Mouse (Mus musculus): Measurements from ENCODE around the gene Syce2. TPM values are rescaled to one million over a fixed set of nuclear protein-coding genes. Genes with fewer than 3 reads are reported as not detected.
A peak's percentile ranks its signal among the peaks of the same experiment; 100 is the strongest.

Syce2 gene
- polyA plus RNA-seq, 1 experiment from 2014 or later = 94.8 TPM

GRCm38 (mm10) chr8:84872309-84872965 is 526 bp downstream of the Syce2 start:
- Histone ChIP-seq H3K27ac (ENCODE audit: low read depth) (no peak overlapping the region), H3K27me3 (ENCODE audit: insufficient read depth, low read length) (no peaks in the 10 kb centered on the region), H3K4me1 (ENCODE audit: insufficient read depth) (peaks cover 8% of the 10 kb centered on the region), H3K4me3 (ENCODE audit: low read depth, low read length) (peak overlapping the region; percentile 49), H3K36me3 (ENCODE audit: insufficient read depth) (peaks cover 25% of the 10 kb centered on the region), H3K9me3 (ENCODE audit: low read depth, low read length) (no peaks in the 10 kb centered on the region), H3K4me2 (peak overlapping the region; percentile 99), H3K9ac (peak overlapping the region; percentile 61)
- ATAC-seq (ENCODE audit: insufficient read depth) (peak; percentile 76), DNase-seq (peak; percentile 61)
- 2% methylated on average over 54 of the region's 54 CpGs for WGBS
- no peak for TF ChIP-seq CTCF (IDR thresholded peaks at IDR 0.05; ENCODE audit: low read depth)

GRCm38 (mm10) chr8:84873016-84873415 is 1.1 kb downstream of the Syce2 start:
- Histone ChIP-seq H3K4me1 (ENCODE audit: insufficient read depth) (peaks cover 8% of the 10 kb centered on the region), H3K9me3 (ENCODE audit: low read depth, low read length) (no peaks in the 10 kb centered on the region), H3K27me3 (ENCODE audit: insufficient read depth, low read length) (no peaks in the 10 kb centered on the region), H3K9ac (peak overlapping the region; percentile 61; the same call in 1 of the 2 replicates), H3K27ac (ENCODE audit: low read depth) (no peak overlapping the region), H3K4me2 (peak overlapping the region; percentile 99), H3K36me3 (ENCODE audit: insufficient read depth) (peaks cover 19% of the 10 kb centered on the region), H3K4me3 (ENCODE audit: low read depth, low read length) (peak overlapping the region; percentile 49)
- TF ChIP-seq CTCF (IDR thresholded peaks at IDR 0.05; ENCODE audit: low read depth) = no peak
- no peak for ATAC-seq (ENCODE audit: insufficient read depth)
- peak; percentile 45 for DNase-seq
- WGBS = 53% methylated on average over 4 of the region's 4 CpGs

GRCm38 (mm10) chr8:84874339-84874738 is 2.4 kb downstream of the Syce2 start:
- H3K4me2 ChIP-seq = no peak overlapping the region
- ATAC-seq (ENCODE audit: insufficient read depth) (no peak), DNase-seq (no peak)
- H3K36me3 ChIP-seq (ENCODE audit: insufficient read depth) = peaks cover 6% of the 10 kb centered on the region; the same call in 1 of the 2 replicates
- H3K27me3 ChIP-seq (ENCODE audit: insufficient read depth, low read length) = no peaks in the 10 kb centered on the region
- H3K9ac ChIP-seq = no peak overlapping the region
- no peak overlapping the region for H3K4me3 ChIP-seq (ENCODE audit: low read depth, low read length)
- no peak for TF ChIP-seq CTCF (IDR thresholded peaks at IDR 0.05; ENCODE audit: low read depth)
- 76% methylated on average over 3 of the region's 3 CpGs for WGBS
- no peaks in the 10 kb centered on the region for H3K9me3 ChIP-seq (ENCODE audit: low read depth, low read length)
- no peak overlapping the region for H3K27ac ChIP-seq (ENCODE audit: low read depth)
- peaks cover 8% of the 10 kb centered on the region for H3K4me1 ChIP-seq (ENCODE audit: insufficient read depth)

DNA sequence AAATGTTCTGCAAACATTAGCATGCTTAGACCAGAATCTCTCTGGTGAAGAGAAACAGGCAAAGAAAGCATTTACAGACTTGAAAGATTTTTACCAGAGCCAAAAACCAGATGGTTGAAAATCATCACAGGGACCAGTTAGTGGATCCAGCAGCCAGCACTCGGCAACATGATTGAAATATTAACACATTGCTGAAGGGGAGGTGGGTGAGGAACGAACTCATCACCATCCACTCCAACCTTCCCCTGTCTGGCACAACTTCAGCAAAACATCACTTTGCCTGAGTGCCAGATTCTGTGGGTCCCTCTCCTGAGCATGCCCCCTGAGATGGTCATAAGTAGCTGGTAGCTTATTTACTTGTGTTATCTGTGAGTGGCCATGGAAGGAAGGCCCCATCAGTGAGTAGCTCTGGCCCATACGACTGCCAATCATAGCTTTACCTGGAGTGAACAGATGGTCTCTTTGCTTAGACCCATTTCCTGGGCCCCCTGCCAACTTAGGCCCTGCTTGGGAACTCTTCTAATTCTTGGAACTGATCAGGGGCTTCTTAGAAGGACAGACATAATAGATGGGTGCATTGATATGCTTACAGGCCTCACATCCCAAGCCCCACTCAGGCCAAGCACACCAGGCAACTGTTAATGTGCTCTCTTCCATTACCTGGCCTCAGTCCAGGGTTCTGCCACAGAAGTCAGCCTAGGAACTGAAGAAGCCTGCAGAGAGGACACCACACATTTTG is 5.6 kb downstream of the Syce2 start:
- no peaks in the 10 kb centered on the region for H3K27me3 ChIP-seq (ENCODE audit: insufficient read depth, low read length)
- no peak overlapping the region for H3K4me3 ChIP-seq (ENCODE audit: low read depth, low read length)
- no peak for ATAC-seq (ENCODE audit: insufficient read depth)
- no peaks in the 10 kb centered on the region for H3K9me3 ChIP-seq (ENCODE audit: low read depth, low read length)
- no peak overlapping the region for H3K9ac ChIP-seq
- H3K4me1 ChIP-seq (ENCODE audit: insufficient read depth) = peaks cover 3% of the 10 kb centered on the region
- 68% methylated on average over 3 of the region's 3 CpGs for WGBS
- no peak overlapping the region for H3K4me2 ChIP-seq
- TF ChIP-seq CTCF (IDR thresholded peaks at IDR 0.05; ENCODE audit: low read depth) = no peak
- DNase-seq = no peak
- no peak overlapping the region for H3K27ac ChIP-seq (ENCODE audit: low read depth)
- no peaks in the 10 kb centered on the region for H3K36me3 ChIP-seq (ENCODE audit: insufficient read depth)

- DNase-seq = no peak
- Histone ChIP-seq H3K27ac (ENCODE audit: low read depth) (no peak overlapping the region), H3K27me3 (ENCODE audit: insufficient read depth, low read length) (no peaks in the 10 kb centered on the region), H3K9ac (no peak overlapping the region), H3K36me3 (ENCODE audit: insufficient read depth) (no peaks in the 10 kb centered on the region), H3K4me3 (ENCODE audit: low read depth, low read length) (no peak overlapping the region), H3K9me3 (ENCODE audit: low read depth, low read length) (no peaks in the 10 kb centered on the region), H3K4me1 (ENCODE audit: insufficient read depth) (no peaks in the 10 kb centered on the region), H3K4me2 (no peak overlapping the region)
- 57% methylated on average over 1 of the region's 1 CpGs for WGBS
- no peak for ATAC-seq (ENCODE audit: insufficient read depth)
- TF ChIP-seq CTCF (IDR thresholded peaks at IDR 0.05; ENCODE audit: low read depth) = no peak
These were observed 7.0 kb downstream of the Syce2 start for GRCm38 (mm10) chr8:84878915-84879314.

DNA sequence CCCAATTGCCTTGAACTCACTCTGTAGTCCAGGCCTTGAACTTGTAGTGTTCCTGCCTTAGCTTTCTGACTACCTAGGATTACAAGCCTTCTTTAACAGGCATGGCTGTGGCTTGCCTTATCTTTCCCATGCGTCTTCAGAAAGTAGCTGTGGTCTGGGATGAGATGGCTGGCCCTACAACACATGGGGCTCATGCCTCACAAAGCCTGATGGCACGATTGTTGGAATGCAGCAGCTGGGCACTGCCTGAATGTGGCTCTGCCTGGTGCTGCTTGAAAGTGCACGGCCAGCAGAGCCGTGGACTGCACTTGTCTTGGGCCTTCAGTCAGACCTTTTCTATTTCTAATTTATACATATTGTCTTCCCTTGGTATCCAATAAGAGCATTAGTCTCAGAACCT is 12.8 kb downstream of the Syce2 start:
- Histone ChIP-seq H3K4me2 (no peak overlapping the region), H3K4me3 (ENCODE audit: low read depth, low read length) (no peak overlapping the region), H3K4me1 (ENCODE audit: insufficient read depth) (no peaks in the 10 kb centered on the region), H3K9me3 (ENCODE audit: low read depth, low read length) (no peaks in the 10 kb centered on the region), H3K27me3 (ENCODE audit: insufficient read depth, low read length) (no peaks in the 10 kb centered on the region), H3K36me3 (ENCODE audit: insufficient read depth) (peaks cover 34% of the 10 kb centered on the region), H3K27ac (ENCODE audit: low read depth) (no peak overlapping the region), H3K9ac (no peak overlapping the region)
- TF ChIP-seq CTCF (IDR thresholded peaks at IDR 0.05; ENCODE audit: low read depth) = no peak
- no peak for DNase-seq
- no peak for ATAC-seq (ENCODE audit: insufficient read depth)
- WGBS = 84% methylated on average over 4 of the region's 4 CpGs

DNA sequence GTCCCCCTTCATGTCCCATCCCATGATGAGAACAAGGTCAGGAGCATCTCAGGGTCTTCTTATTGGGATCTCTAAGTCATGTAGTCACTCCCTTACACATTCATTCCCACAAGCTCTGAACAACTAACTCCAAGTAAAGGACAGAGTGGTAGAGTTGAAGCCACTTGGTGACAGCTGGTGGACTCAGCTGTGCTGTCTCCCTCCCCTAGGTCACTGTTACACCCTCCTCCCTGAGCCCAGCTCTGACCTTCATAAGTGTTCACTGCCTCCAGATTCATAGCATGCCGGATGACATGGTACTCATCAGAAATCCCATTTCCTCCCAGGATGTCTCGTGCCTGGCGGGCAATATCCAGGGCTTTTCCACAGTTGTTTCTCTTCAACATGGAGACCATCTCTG is 16.4 kb downstream of the Syce2 start:
- WGBS = 88% methylated on average over 3 of the region's 3 CpGs
- DNase-seq (no peak), ATAC-seq (ENCODE audit: insufficient read depth) (no peak)
- Histone ChIP-seq H3K27ac (ENCODE audit: low read depth) (no peak overlapping the region), H3K9me3 (ENCODE audit: low read depth, low read length) (no peaks in the 10 kb centered on the region), H3K27me3 (ENCODE audit: insufficient read depth, low read length) (no peaks in the 10 kb centered on the region), H3K9ac (no peak overlapping the region), H3K36me3 (ENCODE audit: insufficient read depth) (peaks cover 41% of the 10 kb centered on the region), H3K4me3 (ENCODE audit: low read depth, low read length) (no peak overlapping the region), H3K4me1 (ENCODE audit: insufficient read depth) (peaks cover 9% of the 10 kb centered on the region; the same call in 1 of the 2 replicates), H3K4me2 (no peak overlapping the region)
- TF ChIP-seq CTCF (IDR thresholded peaks at IDR 0.05; ENCODE audit: low read depth) = no peak
